Mouse (Mus musculus) lung, postnatal 4 days (tissue): ENCODE results near the gene Uck2.

Source experiments
- DNase-seq, 2 experiments: peaks; one replicate each; pipeline ENCODE4 v3.0.0; 2021

Uck2 gene

GRCm38 (mm10) chr1:167249881-167250280 is 35.2 kb downstream of the Uck2 start:
- no peak for DNase-seq

DNA sequence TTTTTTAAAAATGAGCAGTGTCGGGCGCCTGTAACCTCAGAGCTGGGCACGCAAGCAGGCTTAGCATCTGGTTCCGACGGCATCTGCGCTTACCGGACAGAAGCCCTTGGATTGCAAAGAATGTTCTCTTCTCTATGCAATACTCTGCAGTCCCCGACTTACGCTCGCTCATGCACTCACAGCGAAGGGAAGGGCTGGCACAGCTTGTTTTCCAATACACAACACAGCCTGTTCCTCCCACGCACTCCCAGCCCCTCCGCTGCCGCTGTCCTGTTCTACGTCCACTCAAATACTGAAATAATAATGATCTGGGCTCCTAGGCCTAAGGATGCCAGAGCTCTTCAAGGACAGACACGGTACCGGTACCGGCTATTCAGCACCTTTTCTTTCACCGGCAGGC is 35.9 kb downstream of the Uck2 start:
- DNase-seq: peak in 1 of 2 experiments; percentile 58

- no peak for DNase-seq
These were observed 37.2 kb downstream of the Uck2 start for GRCm38 (mm10) chr1:167247886-167248285.

DNA sequence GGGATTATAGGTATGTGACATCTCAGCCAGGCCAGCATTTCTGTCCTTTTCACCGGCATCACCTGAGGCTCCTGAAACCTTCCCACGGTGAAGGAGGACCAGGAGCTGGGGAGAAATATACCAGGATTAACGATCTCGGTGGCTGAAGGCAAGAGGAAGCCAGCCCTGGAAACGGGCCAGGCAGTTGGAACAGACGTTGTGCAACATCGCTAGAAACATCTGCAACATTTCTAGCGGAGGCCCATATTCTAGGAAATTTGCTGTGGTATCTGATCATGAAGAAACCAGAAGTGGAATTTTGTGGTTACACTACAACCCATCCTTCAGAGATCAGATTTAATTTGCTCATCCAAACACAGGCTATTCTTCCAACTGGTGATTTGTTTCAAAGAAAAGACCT is 38.1 kb downstream of the Uck2 start:
- DNase-seq: peak; percentile 82 to 89

DNA sequence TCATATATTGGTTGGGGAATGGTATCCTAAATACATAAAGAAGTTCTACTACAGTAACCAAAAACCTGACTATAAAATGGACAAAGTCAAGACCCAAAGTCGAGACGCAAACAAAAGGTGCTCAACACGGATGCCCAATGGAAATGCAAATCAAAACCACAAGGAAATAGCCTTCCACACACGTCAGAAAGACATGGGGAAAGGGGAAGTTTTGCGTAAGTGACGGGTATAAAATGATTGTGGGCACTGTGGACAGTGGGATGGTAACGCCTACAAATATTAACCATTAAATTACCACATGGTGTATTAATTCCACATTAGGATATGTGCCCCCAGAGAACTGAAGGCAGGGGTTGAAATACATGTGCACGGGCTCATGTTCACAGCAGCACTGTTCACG is 38.8 kb downstream of the Uck2 start:
- no peak for DNase-seq

DNA sequence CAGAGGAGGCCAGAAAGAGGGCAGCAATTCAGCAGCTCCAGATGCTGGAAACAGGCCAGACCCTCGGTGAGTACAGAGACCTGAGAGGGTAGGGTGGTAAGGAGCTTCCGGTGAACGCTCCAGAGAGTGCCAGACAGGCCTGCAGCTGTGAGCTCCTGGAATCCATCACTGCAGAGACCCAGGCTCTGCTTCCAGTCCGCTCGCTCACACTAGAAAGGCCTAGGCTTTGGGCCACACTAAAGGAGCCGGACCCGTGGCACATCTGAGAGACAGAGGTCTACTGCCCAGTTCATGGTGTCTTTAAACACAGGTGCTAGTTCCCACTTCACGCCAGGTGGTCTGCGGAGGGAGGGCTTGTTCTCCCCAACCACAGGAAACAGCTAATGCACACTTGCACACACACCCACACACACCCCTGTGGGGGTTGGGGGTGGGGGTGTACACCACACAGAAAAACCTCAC is 39.9 kb downstream of the Uck2 start:
- DNase-seq: peak; percentile 49 to 59

- no peak for DNase-seq
These were observed 42.9 kb downstream of the Uck2 start for GRCm38 (mm10) chr1:167242191-167242681.

DNA sequence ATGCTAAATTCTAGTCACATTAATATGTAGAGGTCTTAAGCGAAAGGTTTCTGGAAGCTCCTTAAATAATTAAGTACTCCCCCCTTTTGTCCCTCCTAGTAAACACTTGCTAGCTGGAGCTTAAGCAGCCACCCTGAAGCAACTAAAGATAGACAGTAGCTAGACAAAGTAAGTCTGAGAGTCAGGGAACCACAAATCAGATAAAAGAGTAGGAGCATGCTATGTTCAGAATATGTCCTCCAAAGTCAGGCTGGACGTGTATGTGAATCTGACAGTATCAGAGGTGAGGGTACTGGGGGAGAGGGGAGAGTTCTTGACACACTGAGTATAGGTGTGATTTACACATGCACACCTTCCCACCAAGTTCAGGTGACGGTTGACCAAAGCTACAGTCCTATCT is 43.6 kb downstream of the Uck2 start:
- DNase-seq: no peak

- no peak for DNase-seq
These were observed 44.8 kb downstream of the Uck2 start for GRCm38 (mm10) chr1:167240361-167240760.

- no peak for DNase-seq
These were observed 45.2 kb downstream of the Uck2 start for GRCm38 (mm10) chr1:167239916-167240315.

DNA sequence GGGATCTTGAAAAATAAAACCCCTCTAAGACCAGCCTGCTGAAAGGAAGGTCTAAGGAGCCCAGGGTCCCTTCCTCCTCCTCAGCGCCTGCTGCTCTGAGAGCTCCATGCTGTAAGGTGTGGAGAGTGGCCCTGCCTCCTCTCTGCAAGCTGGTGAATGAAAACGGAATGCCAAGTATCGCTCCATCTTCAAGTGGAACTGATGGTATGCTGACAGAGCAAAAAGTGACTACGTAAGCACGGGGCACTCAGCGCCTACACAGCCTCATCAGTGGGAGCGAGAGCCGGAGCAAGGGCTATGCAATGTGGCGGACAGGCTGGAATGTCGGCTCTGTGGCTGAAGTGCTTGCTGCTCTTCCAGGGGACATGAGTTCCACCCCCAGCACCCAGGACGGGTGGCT is 47.3 kb downstream of the Uck2 start:
- DNase-seq: peak; percentile 49 to 76

- DNase-seq: no peak
These were observed 48.3 kb downstream of the Uck2 start for GRCm38 (mm10) chr1:167236790-167237189.

DNA sequence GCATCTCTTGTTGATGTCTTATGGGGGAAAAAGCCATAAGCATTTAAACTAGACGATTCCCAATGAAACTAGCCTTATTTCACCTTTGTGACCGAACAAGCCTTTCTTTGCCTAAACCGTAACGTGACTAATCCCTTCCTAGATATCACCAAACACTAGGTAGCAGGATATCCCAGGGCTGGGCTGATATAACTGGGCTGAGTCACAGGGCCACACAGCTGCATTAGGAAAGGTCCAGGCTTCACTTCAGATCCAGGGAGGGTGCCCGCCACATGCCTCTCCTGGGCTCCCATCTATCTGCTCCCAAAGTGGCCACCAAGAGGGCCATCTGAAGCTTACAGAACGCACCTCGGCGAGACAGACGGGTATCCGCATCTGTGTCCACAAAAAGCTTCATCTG is 50.8 kb downstream of the Uck2 start:
- no peak for DNase-seq

DNA sequence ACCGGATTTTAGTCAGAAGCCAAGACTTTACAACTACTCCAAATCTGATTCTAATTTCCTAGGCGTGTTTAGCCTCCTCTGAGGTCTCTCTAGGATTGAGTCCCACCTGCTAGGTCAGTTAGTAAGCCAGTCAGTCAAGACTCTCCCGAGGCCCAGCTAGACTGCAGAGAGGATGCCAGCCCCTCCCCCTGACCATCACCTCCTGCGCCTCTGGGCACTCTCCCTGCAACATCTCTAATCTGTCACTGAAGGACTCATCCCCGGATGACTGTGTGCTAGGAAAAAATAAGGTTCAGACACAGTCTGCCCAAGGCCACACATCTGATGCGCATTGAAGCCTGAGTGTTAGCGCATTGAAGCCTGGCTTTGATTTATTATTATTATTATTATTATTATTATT is 52.2 kb downstream of the Uck2 start:
- DNase-seq: no peak

- DNase-seq: peak; percentile 59 to 60
These were observed 53.4 kb downstream of the Uck2 start for GRCm38 (mm10) chr1:167231612-167232283.

GRCm38 (mm10) chr1:167230930-167231611 is 54.0 kb downstream of the Uck2 start:
- no peak for DNase-seq

GRCm38 (mm10) chr1:167222382-167223010 is 62.6 kb downstream of the Uck2 start:
- DNase-seq: peak in 1 of 2 experiments; percentile 9

GRCm38 (mm10) chr1:167220303-167221174 is 64.6 kb downstream of the Uck2 start:
- peak; percentile 68 to 88 for DNase-seq

GRCm38 (mm10) chr1:167215460-167215859 is 69.7 kb downstream of the Uck2 start:
- DNase-seq: no peak

- no peak for DNase-seq
These were observed 72.4 kb downstream of the Uck2 start for GRCm38 (mm10) chr1:167212710-167213109.

- DNase-seq: peak in 1 of 2 experiments; percentile 64
These were observed 73.0 kb downstream of the Uck2 start for GRCm38 (mm10) chr1:167211979-167212614.

DNA sequence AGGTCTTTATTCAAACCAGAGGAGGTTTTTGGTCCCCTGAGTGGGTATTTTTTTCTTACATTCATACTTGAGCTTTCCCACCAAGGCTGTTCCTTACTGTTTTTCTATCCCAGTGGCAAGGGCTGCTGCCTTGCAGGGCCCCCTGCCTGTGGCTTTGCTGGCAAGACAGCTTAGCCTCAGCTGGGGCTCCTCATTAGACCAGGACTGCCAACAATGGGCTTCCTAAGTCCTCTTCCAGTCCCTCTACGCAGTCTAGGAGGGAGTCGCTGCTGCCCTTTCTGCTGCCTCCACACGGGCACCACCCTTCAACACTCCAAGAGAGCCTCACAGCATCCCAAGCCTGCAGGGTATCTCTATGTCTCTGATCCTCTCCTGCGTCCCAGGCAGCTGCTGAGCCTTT is 76.3 kb downstream of the Uck2 start:
- DNase-seq: no peak
